Mouse (Mus musculus) liver, embryonic 14.5 days (tissue): Measurements from ENCODE around the gene Relt. TPM values are rescaled to one million over a fixed set of nuclear protein-coding genes. Genes with fewer than 3 reads are reported as not detected.
A peak's percentile ranks its signal among the peaks of the same experiment; 100 is the strongest.

Experiments
- ATAC-seq: fragments of 200-750 bp; cut with Nextera tagmentation; 2 replicates; pipeline ENCODE4 v1.8.0; 2017; ENCODE audit warnings: moderate number of reproducible peaks, mild to moderate bottlenecking, moderate library complexity; ENCODE audit not compliant: insufficient read depth
- DNase-seq, 3 experiments: peaks; one replicate each; pipeline ENCODE4 v3.0.0-alpha.2; 2012 to 2013; ENCODE audit warnings: low read depth in 3 of 3, low spot score in 3 of 3
- H3K27ac ChIP-seq: fragments of 300-500 bp; sonication (generic); 2 replicates; pipeline ENCODE4 v1.5.1; 2014; ENCODE audit warnings: moderate library complexity, mild to moderate bottlenecking, control low read depth, inconsistent platforms
- H3K27me3 ChIP-seq: fragments of 300-500 bp; sonication (generic); 2 replicates; pipeline ENCODE4 v1.6.1; 2014; ENCODE audit warnings: mild to moderate bottlenecking, low read length, moderate library complexity; ENCODE audit not compliant: control insufficient read depth, insufficient read depth
- H3K36me3 ChIP-seq: fragments of 300-500 bp; sonication (generic); replicated peaks from 2 replicates; pipeline ENCODE4 v1.6.1; 2014; ENCODE audit warnings: low read depth; ENCODE audit not compliant: control insufficient read depth, insufficient read depth
- H3K4me1 ChIP-seq, 2 experiments: fragments of 200-500 bp in 1 of 2; fragments of 300-500 bp in 1 of 2; sonication (generic) in 1 of 2; replicated peaks; 2 replicates each; pipeline ENCODE4 v1.6.1; 2012 to 2014; ENCODE audit warnings: antibody characterized with exemption in 1 of 2, inconsistent platforms in 1 of 2, low read length in 1 of 2; ENCODE audit not compliant: control insufficient read depth in 2 of 2, insufficient read depth in 2 of 2
- H3K4me2 ChIP-seq: fragments of 300-500 bp; sonication (generic); 2 replicates; pipeline ENCODE4 v1.6.1; 2014; ENCODE audit warnings: low read depth, mild to moderate bottlenecking, control low read depth, moderate library complexity
- H3K4me3 ChIP-seq, 2 experiments: fragments of 200-500 bp in 1 of 2; fragments of 300-500 bp in 1 of 2; sonication (generic) in 1 of 2; 2 replicates each; pipeline ENCODE4 v1.5.1; 2012 to 2014; ENCODE audit warnings: low read depth in 2 of 2, low read length in 2 of 2, mild to moderate bottlenecking in 2 of 2, control low read depth in 1 of 2, inconsistent platforms in 1 of 2, moderate library complexity in 1 of 2; ENCODE audit not compliant: insufficient read depth in 1 of 2
- H3K9ac ChIP-seq: fragments of 300-500 bp; sonication (generic); replicated peaks from 2 replicates; pipeline ENCODE4 v1.6.1; 2014; ENCODE audit warnings: mild to moderate bottlenecking, control low read depth, moderate library complexity
- H3K9me3 ChIP-seq: fragments of 300-500 bp; sonication (generic); 2 replicates; pipeline ENCODE4 v1.6.1; 2016; ENCODE audit warnings: low read length, mixed read lengths; ENCODE audit not compliant: control insufficient read depth
- CTCF ChIP-seq: IDR thresholded peaks from 2 replicates; pipeline ENCODE4 v1.5.1; 2016; ENCODE audit warnings: antibody characterized with exemption, low read depth, control low read depth
- EP300 ChIP-seq: IDR thresholded peaks from 2 replicates; pipeline ENCODE4 v1.6.1; 2016; ENCODE audit warnings: antibody characterized with exemption, low read depth
- WGBS: fragments of 180-500 bp; shearing (Covaris S2); extraction: QIAGEN DNeasy Blood & Tissue Kit; methylation state at CpG from one replicate; pipeline ENCODE4 v1.1.7; 2014; ENCODE audit not compliant: insufficient replicate concordance; 5-methylcytosine and 5-hydroxymethylcytosine counted together
- polyA plus RNA-seq, 2 experiments: library from polyadenylated mRNA; depleted of rRNA in 1 of 2; stranded (reverse) in 1 of 2; unstranded in 1 of 2; fragments of >200 nt; fragmentation: Nextera tagmentation in 1 of 2; extraction: Ambion mirVana in 1 of 2; gene quantifications; 2 replicates each; pipeline versions ENCODE4 v1.2.1 to v1.2.3; 2012 to 2014

Relt gene
- polyA plus RNA-seq, 2 experiments = 11.7 to 17.2 TPM

DNA sequence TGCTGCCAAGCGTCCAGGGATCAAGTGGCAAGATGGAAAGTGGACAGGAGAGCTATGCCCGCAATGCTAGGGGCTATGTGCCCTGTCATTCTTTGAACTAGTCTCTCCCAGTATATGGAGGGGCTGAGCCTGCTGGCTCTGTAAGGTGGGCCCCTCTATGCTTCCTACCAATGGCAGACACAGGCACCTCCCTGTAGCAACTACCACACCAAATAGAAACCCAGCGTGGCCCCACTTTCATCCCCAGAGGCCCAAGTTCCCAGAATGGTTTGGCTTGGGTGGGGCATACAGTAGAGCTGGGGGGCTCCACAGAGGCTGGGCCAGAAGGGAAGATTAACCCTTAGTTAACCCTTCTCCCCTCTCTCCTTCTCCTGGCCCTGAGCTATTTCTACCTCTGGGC lies 2.8 kb downstream of the Relt start:
- Histone ChIP-seq H3K9me3 (no peaks in the 10 kb centered on the region), H3K4me2 (peak overlapping the region; percentile 89), H3K36me3 (peaks cover 16% of the 10 kb centered on the region), H3K4me1 (peaks cover 51 to 61% of the 10 kb centered on the region in 2 experiments), H3K9ac (peak overlapping the region; percentile 97), H3K27ac (peak overlapping the region; percentile 82), H3K27me3 (no peaks in the 10 kb centered on the region), H3K4me3 (peak overlapping the region; percentile 87 to 91)
- DNase-seq (peak in 1 of 3 experiments; percentile 43), ATAC-seq (peak; percentile 46)
- WGBS = 27% methylated on average over 3 of the region's 3 CpGs
- TF ChIP-seq CTCF = no peak
- no peak for TF ChIP-seq EP300

DNA sequence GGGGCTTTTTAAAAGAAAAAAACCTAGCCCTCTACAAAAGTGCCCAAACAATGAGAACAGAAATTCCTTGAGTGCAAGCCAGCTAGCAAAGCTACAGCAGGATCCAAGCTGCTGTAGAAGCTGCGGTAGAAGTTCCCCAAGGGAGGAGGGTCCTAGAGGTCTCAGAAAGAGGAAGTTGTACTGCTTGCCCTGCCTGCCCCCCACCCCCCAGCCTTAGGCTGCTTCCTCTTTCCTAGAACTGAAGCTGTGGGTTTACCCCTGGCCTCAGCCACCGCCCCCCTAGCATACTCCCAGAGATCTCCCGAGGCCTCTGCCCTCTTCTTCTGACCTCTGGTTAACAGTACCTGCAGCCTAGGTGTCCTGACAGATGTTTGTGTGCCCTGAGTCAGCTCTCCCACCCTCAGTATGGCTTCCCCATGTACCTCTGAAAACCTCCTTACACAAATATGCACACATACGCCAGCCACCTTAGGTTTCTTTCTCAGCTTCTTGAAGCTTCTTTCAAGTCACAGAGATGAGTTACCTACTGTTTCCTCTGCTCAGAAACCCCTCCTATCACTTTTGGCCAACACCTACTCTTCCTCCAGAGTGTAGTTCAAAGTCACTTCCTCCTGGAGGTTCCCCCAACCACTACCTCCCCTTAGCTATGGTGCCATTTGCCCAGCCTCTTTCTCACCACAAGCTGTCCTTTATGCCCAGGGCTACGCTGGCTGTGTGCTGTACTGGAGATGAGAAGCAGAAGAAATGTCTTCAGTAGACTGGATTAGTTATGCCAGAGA lies 7.3 kb downstream of the Relt start:
- DNase-seq = no peak
- H3K4me1 ChIP-seq = peaks cover 43 to 76% of the 10 kb centered on the region in 2 experiments

DNA sequence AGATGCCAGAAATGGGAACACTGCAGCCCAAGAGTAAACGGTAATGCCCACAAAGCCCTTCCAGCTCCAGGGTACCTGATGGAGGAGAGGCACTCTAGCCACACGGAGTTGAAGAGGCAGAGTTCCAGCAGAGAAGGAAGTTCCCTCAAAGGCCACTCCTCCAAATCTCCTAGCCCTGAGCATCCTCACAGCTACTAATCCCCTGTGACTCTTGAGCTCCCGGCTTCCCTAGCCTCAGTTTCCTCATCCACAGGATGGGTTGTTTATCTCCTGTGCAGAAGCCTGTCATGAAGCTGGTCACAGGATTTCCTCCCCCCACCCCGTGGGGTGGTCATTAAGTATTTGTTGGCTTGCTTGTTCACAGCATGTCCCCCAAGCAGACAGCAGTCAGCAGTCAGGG lies 7.9 kb downstream of the Relt start:
- peaks cover 36 to 69% of the 10 kb centered on the region in 2 experiments for H3K4me1 ChIP-seq
- DNase-seq (no peak), ATAC-seq (no peak)
- H3K9me3 ChIP-seq = no peaks in the 10 kb centered on the region
- H3K9ac ChIP-seq = peak overlapping the region; percentile 16
- peak overlapping the region; percentile 39 for H3K4me2 ChIP-seq
- peak overlapping the region; percentile 3 for H3K27ac ChIP-seq
- 16% methylated on average over 4 of the region's 4 CpGs for WGBS
- H3K27me3 ChIP-seq = no peaks in the 10 kb centered on the region
- peaks cover 34% of the 10 kb centered on the region for H3K36me3 ChIP-seq
- TF ChIP-seq CTCF (no peak), EP300 (no peak)
- H3K4me3 ChIP-seq = peak overlapping the region in 1 of 2 experiments; percentile 20; a peak in 2 of 4 replicates

More for the DNA sequence above, 7.3 kb downstream of the Relt start:
- H3K4me2 ChIP-seq = peak overlapping the region; percentile 39
- H3K4me3 ChIP-seq = peak overlapping the region in 1 of 2 experiments; percentile 20; a peak in 1 of 4 replicates
- no peak for ATAC-seq
- peak overlapping the region; percentile 23 for H3K9ac ChIP-seq
- WGBS = 18% methylated on average over 5 of the region's 5 CpGs
- peak overlapping the region; percentile 3 for H3K27ac ChIP-seq
- no peaks in the 10 kb centered on the region for H3K27me3 ChIP-seq
- no peaks in the 10 kb centered on the region for H3K9me3 ChIP-seq
- no peak for TF ChIP-seq CTCF
- 0 out of 2 replicates have a peak, but pooled peaks have one; percentile 11 for TF ChIP-seq EP300
- peaks cover 29% of the 10 kb centered on the region for H3K36me3 ChIP-seq

DNA sequence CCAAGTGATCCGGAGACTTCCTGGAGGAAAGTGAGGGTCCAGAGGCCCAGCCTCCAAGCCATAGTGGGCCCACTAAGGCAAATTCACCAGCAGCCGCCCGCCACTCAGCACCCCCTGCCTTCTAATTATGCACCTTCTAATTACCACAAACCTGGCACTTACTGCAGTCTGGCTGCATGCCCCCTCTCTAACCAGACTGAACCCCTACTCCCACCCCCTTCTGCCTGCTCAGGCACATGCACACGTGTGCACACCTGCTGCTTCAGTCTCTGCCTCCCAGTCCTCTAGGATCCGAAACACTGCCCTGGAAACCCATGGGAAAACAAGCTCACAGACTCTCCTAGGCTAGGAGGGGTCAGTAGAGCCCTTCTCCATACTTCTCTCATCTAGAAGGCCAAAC lies 8.4 kb downstream of the Relt start:
- H3K4me1 ChIP-seq = peaks cover 32 to 64% of the 10 kb centered on the region in 2 experiments
- H3K4me2 ChIP-seq = peak overlapping the region; percentile 39; the same call in 1 of the 2 replicates
- ATAC-seq = no peak
- H3K27me3 ChIP-seq = no peaks in the 10 kb centered on the region
- H3K36me3 ChIP-seq = peaks cover 38% of the 10 kb centered on the region
- TF ChIP-seq CTCF (no peak), EP300 (no peak)
- peak overlapping the region in 1 of 2 experiments; percentile 20; a peak in 2 of 4 replicates for H3K4me3 ChIP-seq
- no peaks in the 10 kb centered on the region for H3K9me3 ChIP-seq
- no peak for DNase-seq
- peak overlapping the region; percentile 26; the same call in 1 of the 2 replicates for H3K27ac ChIP-seq
- no peak overlapping the region for H3K9ac ChIP-seq
- WGBS = 48% methylated on average over 5 of the region's 5 CpGs
